Mouse (Mus musculus) liver, embryonic 12.5 days (tissue): ENCODE data around the gene Tmco5. TPM values are rescaled to one million over a fixed set of nuclear protein-coding genes. Genes with fewer than 3 reads are reported as not detected.
"Not testable (repeated sequence)": the region's sequence is repeated elsewhere in the genome, so short reads cannot be mapped to it uniquely, and the experiment has no call there.

Source experiments
- ATAC-seq: fragments of 200-750 bp; cut with Nextera tagmentation; 2 replicates; pipeline ENCODE4 v1.8.0; 2017; ENCODE audit warnings: moderate number of reproducible peaks, mild to moderate bottlenecking, moderate library complexity
- H3K27ac ChIP-seq: fragments of 300-500 bp; sonication (generic); 2 replicates; pipeline ENCODE4 v1.5.1; 2016; ENCODE audit warnings: mild to moderate bottlenecking
- H3K27me3 ChIP-seq: fragments of 300-500 bp; sonication (generic); replicated peaks from 2 replicates; pipeline ENCODE4 v1.6.1; 2016; ENCODE audit warnings: mild to moderate bottlenecking, moderate library complexity
- H3K36me3 ChIP-seq: fragments of 300-500 bp; sonication (generic); 2 replicates; pipeline ENCODE4 v1.6.1; 2016; ENCODE audit warnings: mild to moderate bottlenecking, moderate library complexity
- H3K4me1 ChIP-seq: fragments of 300-500 bp; sonication (generic); 2 replicates; pipeline ENCODE4 v1.6.1; 2016
- H3K4me2 ChIP-seq: fragments of 300-500 bp; sonication (generic); 2 replicates; pipeline ENCODE4 v1.6.1; 2016; ENCODE audit warnings: mild to moderate bottlenecking, moderate library complexity
- H3K4me3 ChIP-seq: fragments of 300-500 bp; sonication (generic); 2 replicates; pipeline ENCODE4 v1.5.1; 2016; ENCODE audit warnings: mild to moderate bottlenecking, moderate library complexity
- H3K9ac ChIP-seq: fragments of 300-500 bp; sonication (generic); 2 replicates; pipeline ENCODE4 v1.6.1; 2016; ENCODE audit warnings: mild to moderate bottlenecking, moderate library complexity
- H3K9me3 ChIP-seq: fragments of 300-500 bp; sonication (generic); replicated peaks from 2 replicates; pipeline ENCODE4 v1.6.1; 2016; ENCODE audit warnings: mild to moderate bottlenecking, moderate library complexity
- WGBS: fragments of 180-500 bp; shearing (Covaris S2); methylation state at CpG from one replicate; pipeline ENCODE4 v1.1.7; 2016; ENCODE audit not compliant: insufficient replicate concordance; 5-methylcytosine and 5-hydroxymethylcytosine counted together
- polyA plus RNA-seq: library from polyadenylated mRNA; unstranded; fragments of >200 nt; fragmentation: Nextera tagmentation; extraction: Ambion mirVana; gene quantifications from 2 replicates; pipeline ENCODE4 v1.2.1, GENCODE M21; 2016

The Tmco5 gene
- polyA plus RNA-seq, 1 experiment from 2014 or later, result not detected

DNA sequence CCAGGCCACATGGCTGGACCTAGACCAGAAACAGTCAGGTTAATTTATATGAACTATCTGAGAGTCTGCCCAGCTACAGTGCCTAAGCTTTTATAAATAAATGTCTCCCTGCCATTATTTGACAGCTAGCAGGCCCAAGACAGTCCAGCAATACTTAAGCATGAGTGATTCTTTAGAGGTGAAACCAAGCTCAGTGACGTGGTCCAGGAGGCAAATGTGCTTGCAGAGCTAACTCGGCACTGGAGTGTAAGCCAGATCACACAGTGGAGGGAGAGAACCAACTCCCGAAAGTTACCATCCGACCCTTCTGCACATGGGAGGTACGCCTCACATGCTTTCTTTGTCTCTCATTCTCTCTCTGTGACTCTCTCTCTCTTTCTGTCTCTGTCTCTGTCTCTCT, 46.7 kb downstream of the Tmco5 start:
- no peak for ATAC-seq
- Histone ChIP-seq H3K4me2 (no peak overlapping the region), H3K4me3 (no peak overlapping the region), H3K9ac (no peak overlapping the region), H3K9me3 (0 out of 2 replicates have a peak, but pooled peaks cover 2% of the 10 kb centered on the region), H3K36me3 (no peaks in the 10 kb centered on the region), H3K4me1 (no peaks in the 10 kb centered on the region), H3K27me3 (no peaks in the 10 kb centered on the region), H3K27ac (no peak overlapping the region)
- WGBS, result 63% methylated on average over 5 of the region's 5 CpGs

DNA sequence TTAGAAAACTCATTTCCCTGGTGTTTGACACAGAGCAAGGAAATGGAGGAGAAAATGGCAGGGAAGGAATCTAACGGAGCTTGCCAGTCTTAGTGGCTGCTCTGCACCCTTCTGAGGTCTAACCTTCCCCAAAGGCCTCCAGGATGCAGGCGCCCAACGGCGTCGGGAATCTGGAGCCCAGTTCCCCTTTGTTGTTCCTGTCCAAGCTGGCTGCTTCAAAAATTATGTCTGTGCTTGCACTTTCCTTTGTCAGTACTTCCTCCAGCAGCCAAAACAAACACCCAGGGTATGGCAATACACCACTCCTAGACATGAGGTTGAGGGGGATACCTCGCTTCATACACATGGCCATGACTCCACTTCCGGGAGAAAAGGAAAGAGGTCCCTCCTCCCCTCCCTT, 53.7 kb downstream of the Tmco5 start:
- Histone ChIP-seq H3K4me3 (no peak overlapping the region), H3K27me3 (no peaks in the 10 kb centered on the region), H3K36me3 (no peaks in the 10 kb centered on the region), H3K27ac (no peak overlapping the region), H3K4me2 (no peak overlapping the region), H3K9me3 (no peaks in the 10 kb centered on the region), H3K4me1 (peaks cover 5% of the 10 kb centered on the region; the same call in 1 of the 2 replicates), H3K9ac (no peak overlapping the region)
- ATAC-seq, result no peak
- WGBS, result 45% methylated on average over 7 of the region's 7 CpGs

DNA sequence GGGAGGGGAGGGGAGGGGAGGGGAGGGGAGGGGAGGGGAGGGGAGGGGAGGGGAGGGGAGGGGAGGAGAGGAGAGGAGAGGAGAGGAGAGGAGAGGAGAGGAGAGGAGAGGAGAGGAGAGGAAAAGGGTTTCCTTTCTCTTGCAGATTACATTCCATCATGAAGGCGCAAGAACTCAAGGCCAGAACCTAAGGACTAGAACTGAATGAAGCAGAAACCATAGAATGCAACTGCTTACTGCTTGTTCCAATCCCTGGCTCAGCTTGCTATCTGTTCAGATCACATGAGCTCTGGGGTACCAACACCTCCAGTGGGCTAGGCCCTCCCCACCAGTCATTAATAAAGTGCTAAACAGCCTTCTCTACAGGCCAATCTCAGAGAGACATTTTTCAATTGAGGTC, 55.7 kb downstream of the Tmco5 start:
- not testable (repeated sequence) for H3K4me3 ChIP-seq, H3K27ac ChIP-seq, ATAC-seq, H3K36me3 ChIP-seq, H3K4me1 ChIP-seq, H3K4me2 ChIP-seq, H3K27me3 ChIP-seq, H3K9ac ChIP-seq, H3K9me3 ChIP-seq
- 78% methylated on average over 1 of the region's 1 CpGs for WGBS

DNA sequence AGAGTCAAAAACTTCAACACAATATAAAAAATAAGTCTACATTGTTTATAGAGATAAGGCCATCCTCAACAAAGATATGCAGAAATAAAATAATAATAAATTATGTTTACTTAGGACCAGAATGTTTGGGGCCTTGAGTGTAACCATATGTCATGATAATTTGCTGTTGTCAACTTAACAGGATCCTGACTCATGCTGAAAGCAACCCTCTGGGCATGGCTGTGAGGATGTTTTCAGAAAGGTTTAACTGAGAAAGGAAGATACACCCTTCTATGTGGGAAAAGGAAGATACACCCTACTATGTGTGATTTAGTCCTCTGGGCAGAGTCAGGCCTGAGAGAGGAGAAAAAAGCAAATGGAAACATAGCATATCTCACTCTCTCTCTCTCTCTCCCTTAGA, 56.3 kb downstream of the Tmco5 start:
- H3K9ac ChIP-seq, result no peak overlapping the region
- H3K27ac ChIP-seq, result no peak overlapping the region
- no peak overlapping the region for H3K4me3 ChIP-seq
- H3K4me1 ChIP-seq, result peaks cover 5% of the 10 kb centered on the region; the same call in 1 of the 2 replicates
- no peaks in the 10 kb centered on the region for H3K9me3 ChIP-seq
- ATAC-seq, result no peak
- H3K36me3 ChIP-seq, result no peaks in the 10 kb centered on the region
- H3K4me2 ChIP-seq, result no peak overlapping the region
- H3K27me3 ChIP-seq, result no peaks in the 10 kb centered on the region

DNA sequence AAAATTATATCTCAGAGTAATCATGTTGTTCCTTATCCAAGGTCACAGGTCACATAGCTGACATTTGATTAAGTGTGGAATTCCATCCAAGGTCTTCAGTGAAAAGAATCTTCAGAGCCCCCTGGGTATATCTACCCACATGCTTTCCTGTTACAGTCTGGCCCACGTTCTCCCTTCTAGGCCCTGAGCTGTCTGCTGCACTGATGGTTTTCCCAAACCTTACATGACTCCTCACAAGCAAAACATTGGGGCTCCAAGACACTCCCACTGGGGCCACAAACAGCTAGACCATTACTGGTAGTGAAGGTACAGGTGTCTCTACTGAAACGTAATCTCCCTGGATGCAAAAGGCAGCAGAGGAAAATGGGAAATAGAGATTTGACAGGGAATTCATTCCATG, 57.9 kb downstream of the Tmco5 start:
- Histone ChIP-seq H3K27me3 (no peaks in the 10 kb centered on the region), H3K9ac (no peak overlapping the region), H3K27ac (no peak overlapping the region), H3K4me1 (peaks cover 5% of the 10 kb centered on the region; the same call in 1 of the 2 replicates), H3K36me3 (no peaks in the 10 kb centered on the region), H3K4me3 (no peak overlapping the region), H3K4me2 (no peak overlapping the region), H3K9me3 (no peaks in the 10 kb centered on the region)
- 55% methylated on average over 2 of the region's 2 CpGs for WGBS
- ATAC-seq, result no peak

GRCm38 (mm10) chr2:116937166-116937565, 58.7 kb downstream of the Tmco5 start:
- Histone ChIP-seq H3K4me1 (peaks cover 11% of the 10 kb centered on the region; the same call in 1 of the 2 replicates), H3K27ac (no peak overlapping the region), H3K27me3 (no peaks in the 10 kb centered on the region), H3K9ac (no peak overlapping the region), H3K4me2 (no peak overlapping the region), H3K4me3 (no peak overlapping the region), H3K36me3 (no peaks in the 10 kb centered on the region), H3K9me3 (no peaks in the 10 kb centered on the region)
- ATAC-seq, result no peak
- WGBS, result 53% methylated on average over 1 of the region's 1 CpGs

GRCm38 (mm10) chr2:116941816-116942215, 63.3 kb downstream of the Tmco5 start:
- Histone ChIP-seq H3K27ac (no peak overlapping the region), H3K27me3 (no peaks in the 10 kb centered on the region), H3K9ac (no peak overlapping the region), H3K4me1 (peaks cover 11% of the 10 kb centered on the region; the same call in 1 of the 2 replicates), H3K4me3 (no peak overlapping the region), H3K9me3 (no peaks in the 10 kb centered on the region), H3K4me2 (no peak overlapping the region), H3K36me3 (no peaks in the 10 kb centered on the region)
- 69% methylated on average over 3 of the region's 3 CpGs for WGBS
- no peak for ATAC-seq

Other genes starting within 250 kb of the Tmco5 start
- gene Spred1, start 242.7 kb downstream of the Tmco5 start, polyA plus RNA-seq, result 6.4 and 6.9 TPM in 2 replicates